Mouse (Mus musculus): ENCODE measurements around the gene Neurl1a.
"Not testable (repeated sequence)": the region's sequence is repeated elsewhere in the genome, so short reads cannot be mapped to it uniquely, and the experiment has no call there.

Neurl1a gene

GRCm38 (mm10) chr19:47178431-47179271 lies at the start of gene Neurl1a:
Gene Neurl1a, plus strand, starts transcription at chr19:47178820.
- DNase-seq: peak; percentile 26 to 55

GRCm38 (mm10) chr19:47128835-47129234 lies 49.8 kb upstream of the Neurl1a start:
- no peak for DNase-seq

DNA sequence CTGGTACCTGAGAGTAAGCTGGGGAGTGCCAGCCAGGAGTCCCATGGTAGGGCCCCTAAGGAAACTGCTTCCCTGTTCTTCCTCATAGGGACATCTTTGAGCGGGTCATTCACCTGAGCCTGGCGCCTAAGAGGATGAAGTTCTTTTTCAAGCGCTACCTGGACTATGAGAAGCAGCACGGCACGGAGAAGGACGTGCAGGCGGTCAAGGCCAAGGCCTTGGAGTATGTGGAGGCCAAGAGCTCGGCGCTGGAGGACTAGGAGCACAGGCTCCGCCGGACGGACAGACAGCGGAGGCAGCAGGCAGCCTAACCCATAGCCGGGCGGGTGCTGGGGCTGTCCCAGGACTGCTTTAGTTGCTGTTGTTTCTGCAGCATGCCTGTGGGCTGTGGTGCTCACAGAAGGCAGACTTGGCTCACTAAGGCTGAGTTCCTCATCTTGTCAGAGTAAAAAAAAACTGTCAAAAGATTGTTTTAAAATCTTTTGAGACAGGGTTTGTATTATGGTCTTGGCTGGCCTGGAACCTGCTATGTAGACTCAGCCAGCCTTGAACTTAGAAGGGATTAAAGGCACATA lies 48.0 kb upstream of the Neurl1a start:
- no peak for DNase-seq

DNA sequence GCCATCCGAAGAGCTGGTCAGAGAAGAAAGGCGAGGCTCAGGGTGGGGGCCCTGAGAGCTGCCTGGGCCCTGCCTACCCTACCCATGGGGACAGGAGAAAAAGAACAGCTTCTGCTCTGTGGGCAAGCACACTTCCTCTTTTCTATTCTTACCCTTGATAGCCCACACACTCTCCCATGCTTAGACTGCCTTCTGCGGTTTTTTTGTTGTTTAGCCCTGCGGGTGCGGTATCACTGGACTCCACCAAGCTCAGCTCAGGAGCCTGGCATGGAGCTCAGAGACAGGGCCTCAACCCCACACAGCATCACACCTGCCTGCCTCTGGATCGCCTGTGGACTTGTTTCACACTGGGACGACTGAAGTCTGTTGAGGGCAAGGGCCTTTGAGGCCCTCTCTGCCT lies 45.5 kb upstream of the Neurl1a start:
- DNase-seq: no peak

GRCm38 (mm10) chr19:47135568-47135967 lies 43.1 kb upstream of the Neurl1a start:
- DNase-seq: no peak

- no peak for DNase-seq
These were observed 42.5 kb upstream of the Neurl1a start for GRCm38 (mm10) chr19:47136170-47136569.

- peak; percentile 58 to 69 for DNase-seq
These were observed 41.5 kb upstream of the Neurl1a start for GRCm38 (mm10) chr19:47137051-47137581.

GRCm38 (mm10) chr19:47137771-47138421 lies 40.7 kb upstream of the Neurl1a start, which contains the start of gene Calhm2:
Gene Calhm2, minus strand, starts transcription at chr19:47138294.
- peak; percentile 51 to 72 for DNase-seq

- DNase-seq: not testable (repeated sequence)
These were observed 39.0 kb upstream of the Neurl1a start for GRCm38 (mm10) chr19:47139611-47140010.

DNA sequence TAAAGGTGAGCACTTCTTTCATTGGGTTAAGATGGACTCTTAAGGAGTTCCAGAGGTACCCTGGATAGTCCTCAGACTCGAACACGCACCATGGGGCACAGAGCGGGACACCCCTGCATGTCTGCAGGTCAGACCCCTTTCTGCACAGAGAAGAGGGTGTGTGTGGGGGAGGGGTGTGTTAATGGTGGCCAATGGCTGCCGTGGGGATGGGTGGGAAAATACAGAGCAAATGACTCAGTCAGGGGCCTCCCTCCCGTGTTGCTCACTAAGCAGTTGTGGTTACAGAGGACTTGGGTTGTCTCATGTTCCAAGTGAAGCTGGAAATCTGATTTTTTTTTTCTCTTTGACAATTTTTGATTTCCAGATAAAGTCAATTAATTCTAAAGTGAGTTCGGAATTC lies 36.2 kb upstream of the Neurl1a start:
- no peak for DNase-seq

DNA sequence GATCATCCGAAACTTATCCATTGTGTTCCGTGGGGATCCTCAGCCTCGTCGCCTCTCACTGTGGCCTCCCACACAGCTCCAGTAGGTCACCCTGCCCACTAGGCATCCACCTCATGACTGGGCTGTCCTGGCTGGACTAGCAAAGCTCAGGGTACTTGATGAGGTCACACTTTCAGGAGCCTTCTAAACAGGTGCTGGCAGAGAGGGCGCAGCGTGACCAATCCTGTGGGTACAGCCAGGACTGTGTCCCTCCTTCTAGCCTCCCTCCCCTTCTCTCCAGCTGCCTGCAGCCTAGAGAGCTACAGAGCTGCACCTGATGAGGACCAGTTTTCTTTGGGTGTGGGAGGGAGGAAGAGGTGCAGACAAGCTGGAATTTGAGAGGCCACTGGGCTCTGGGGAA lies 34.5 kb upstream of the Neurl1a start, which contains the start of gene Calhm1:
Gene Calhm1 (minus strand): TSS at position 101 of the 400 bp plus-strand sequence.
- no peak for DNase-seq

DNA sequence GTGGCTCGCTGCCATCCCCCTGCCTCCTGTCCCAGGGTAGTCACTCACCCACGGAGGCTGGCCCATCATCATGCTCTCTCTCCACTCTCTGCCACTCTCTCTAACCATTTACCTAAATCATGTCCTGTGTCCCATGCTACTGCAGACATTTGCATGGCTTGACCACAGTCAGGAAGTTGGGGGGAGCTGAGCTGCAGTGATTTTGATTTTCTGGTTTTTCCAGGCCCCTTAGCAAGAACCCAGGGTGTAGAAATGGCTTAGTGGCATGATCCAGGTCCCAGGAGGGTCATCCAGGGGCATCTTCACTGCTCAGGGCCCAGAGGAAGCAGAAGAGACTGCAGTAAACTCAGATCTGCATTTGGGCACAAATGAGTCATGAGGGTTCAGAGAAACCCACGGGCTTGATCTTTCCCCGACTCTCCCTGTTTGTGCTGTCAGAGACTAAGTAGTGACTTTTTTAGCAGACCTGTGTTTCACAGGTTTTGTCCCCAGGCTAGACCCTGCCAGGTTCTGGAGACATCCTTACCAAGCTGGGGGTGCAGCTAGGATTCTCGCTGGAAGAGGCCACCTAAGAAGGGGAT lies 30.3 kb upstream of the Neurl1a start:
- no peak for DNase-seq

- no peak for DNase-seq
These were observed 28.8 kb upstream of the Neurl1a start for GRCm38 (mm10) chr19:47149854-47150253.

GRCm38 (mm10) chr19:47151332-47152061 lies 27.1 kb upstream of the Neurl1a start:
- peak in 1 of 2 experiments; percentile 19 for DNase-seq

GRCm38 (mm10) chr19:47152062-47152369 lies 26.6 kb upstream of the Neurl1a start:
- DNase-seq: no peak

DNA sequence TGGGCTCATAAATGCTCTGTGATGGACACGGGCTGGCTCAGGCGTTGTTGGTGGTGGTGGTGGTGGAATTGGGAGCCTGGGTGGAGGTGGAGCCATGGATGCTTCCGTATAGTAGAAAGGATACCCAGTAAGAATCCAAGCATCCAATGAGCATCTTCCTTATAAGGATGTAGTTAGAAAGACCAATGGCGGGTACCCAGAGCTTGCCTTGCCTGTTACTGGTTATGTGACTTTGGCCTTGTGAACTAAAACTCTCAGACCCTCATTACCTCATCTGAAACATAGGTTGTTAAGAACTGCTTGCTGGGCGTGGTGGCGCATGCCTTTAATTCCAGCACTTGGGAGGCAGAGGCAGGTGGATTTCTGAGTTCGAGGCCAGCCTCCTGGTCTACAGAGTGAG lies 24.9 kb upstream of the Neurl1a start:
- DNase-seq: no peak

- no peak for DNase-seq
These were observed 21.0 kb upstream of the Neurl1a start, which contains the start of gene Calhm3 for GRCm38 (mm10) chr19:47157664-47158063. Gene Calhm3, minus strand, starts transcription at chr19:47157764.

- DNase-seq: no peak
These were observed 17.0 kb upstream of the Neurl1a start for GRCm38 (mm10) chr19:47161669-47162068.

GRCm38 (mm10) chr19:47163176-47163744 lies 15.4 kb upstream of the Neurl1a start:
- DNase-seq: no peak

- no peak for DNase-seq
These were observed 11.9 kb upstream of the Neurl1a start for GRCm38 (mm10) chr19:47166758-47167157.

GRCm38 (mm10) chr19:47167617-47168214 lies 10.9 kb upstream of the Neurl1a start:
- DNase-seq: no peak
